Mouse (Mus musculus): ENCODE measurements around the gene Hist1h4a.
"Not testable (repeated sequence)": the region's sequence is repeated elsewhere in the genome, so short reads cannot be mapped to it uniquely, and the experiment has no call there.

Gene Hist1h4a

DNA sequence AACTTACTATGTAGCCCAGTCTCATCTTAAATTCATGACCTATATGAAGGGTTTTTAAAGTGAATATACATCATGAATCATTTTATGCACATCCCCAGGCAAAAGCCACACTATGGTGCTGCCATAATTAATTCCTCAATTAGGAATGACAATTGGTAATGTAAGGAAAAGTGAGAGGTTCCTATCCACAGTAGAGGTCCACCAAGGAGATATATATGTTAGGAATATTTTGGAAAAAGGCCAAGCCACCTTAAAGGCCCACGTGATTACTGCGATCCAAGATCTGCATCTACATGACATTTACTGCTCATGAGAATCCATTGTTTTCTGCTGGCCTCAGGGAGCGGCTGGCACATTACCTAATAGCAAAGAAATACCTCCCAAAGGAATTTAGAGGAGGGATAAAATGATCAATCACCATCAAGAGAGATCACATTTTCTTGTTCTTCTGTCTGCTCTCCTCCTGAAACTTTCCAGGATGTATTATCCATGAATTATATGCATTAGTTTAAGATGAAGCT lies 1.7 kb downstream of the Hist1h4a start:
- DNase-seq (ENCODE audit: low read depth, low spot score) = no peak

DNA sequence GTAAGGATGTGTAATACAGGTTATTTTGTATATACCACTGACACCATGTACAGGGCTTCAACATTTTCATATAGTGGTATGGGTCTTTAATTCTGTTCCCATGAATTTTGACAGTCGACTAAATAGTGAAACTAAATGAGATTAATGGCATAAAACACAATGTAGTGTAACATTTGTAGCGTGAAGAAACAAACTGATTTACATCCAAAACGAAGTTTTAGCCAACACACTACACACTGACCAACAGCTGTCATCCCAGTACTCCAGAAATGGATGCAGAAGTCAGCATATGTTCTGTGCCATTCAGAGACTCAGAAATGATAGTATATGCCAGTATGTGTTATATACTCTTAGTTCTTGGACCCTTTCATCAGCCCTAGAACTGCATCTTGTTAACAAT lies 3.1 kb downstream of the Hist1h4a start:
- no peak for DNase-seq (ENCODE audit: low read depth, low spot score)

GRCm38 (mm10) chr13:23757211-23757773 lies 3.7 kb downstream of the Hist1h4a start:
- no peak for DNase-seq (ENCODE audit: low read depth, low spot score)

- DNase-seq (ENCODE audit: low read depth, low spot score) = peak; percentile 89
Measured at GRCm38 (mm10) chr13:23756790-23757189, 4.2 kb downstream of the Hist1h4a start, which contains the start of gene Hist1h4b. Gene Hist1h4b (plus strand): TSS chr13:23757013.

DNA sequence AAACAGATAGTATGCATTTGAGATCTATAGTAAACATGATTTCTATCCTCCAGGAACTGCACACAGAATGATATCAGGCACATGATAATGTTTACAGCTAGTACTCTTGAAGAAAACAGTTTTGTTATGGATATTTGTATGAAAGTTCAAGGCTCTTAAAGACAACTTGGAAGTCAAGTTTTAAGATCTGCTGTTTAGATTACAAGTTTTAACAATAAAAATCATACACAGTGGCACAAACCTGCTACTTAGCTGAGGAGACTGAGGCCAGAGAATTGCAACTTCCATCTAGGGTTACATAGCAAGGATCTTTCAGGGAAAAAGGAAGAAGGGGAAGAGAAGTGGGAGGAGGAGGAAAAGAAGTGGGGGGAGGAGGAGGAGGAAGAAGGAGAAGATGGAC lies 6.0 kb downstream of the Hist1h4a start:
- no peak for DNase-seq (ENCODE audit: low read depth, low spot score)

- no peak for DNase-seq (ENCODE audit: low read depth, low spot score)
Measured at GRCm38 (mm10) chr13:23753314-23754078, 7.5 kb downstream of the Hist1h4a start.

GRCm38 (mm10) chr13:23752742-23753172 lies 8.3 kb downstream of the Hist1h4a start:
- no peak for DNase-seq (ENCODE audit: low read depth, low spot score)

DNA sequence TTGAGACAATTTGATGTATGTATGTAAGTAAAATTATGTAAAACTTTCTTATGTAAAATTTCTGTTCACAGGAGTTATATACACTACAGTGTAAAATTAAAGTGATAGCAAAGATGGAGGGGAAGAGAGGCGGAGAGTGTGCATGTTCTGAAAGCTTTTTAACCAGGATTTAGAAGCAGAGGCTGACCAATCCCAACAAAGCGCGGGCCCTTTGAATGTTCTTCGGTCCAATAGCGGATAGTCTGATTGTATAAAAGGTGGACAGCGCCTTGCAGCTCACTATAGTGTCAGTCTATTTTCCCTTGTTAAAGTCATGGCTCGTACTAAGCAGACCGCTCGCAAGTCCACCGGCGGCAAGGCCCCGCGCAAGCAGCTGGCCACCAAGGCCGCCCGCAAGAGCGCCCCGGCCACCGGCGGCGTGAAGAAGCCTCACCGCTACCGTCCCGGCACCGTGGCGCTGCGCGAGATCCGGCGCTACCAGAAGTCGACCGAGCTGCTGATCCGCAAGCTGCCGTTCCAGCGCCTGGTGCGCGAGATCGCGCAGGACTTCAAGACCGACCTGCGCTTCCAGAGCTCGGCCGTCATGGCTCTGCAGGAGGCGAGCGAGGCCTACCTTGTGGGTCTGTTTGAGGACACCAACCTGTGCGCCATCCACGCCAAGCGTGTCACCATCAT lies 8.8 kb downstream of the Hist1h4a start, which contains the start of gene Hist1h3b:
Hist1h3b (plus strand) TSS at position 201 of the 675 bp plus-strand sequence.
- DNase-seq (ENCODE audit: low read depth, low spot score) = peak; percentile 89

DNA sequence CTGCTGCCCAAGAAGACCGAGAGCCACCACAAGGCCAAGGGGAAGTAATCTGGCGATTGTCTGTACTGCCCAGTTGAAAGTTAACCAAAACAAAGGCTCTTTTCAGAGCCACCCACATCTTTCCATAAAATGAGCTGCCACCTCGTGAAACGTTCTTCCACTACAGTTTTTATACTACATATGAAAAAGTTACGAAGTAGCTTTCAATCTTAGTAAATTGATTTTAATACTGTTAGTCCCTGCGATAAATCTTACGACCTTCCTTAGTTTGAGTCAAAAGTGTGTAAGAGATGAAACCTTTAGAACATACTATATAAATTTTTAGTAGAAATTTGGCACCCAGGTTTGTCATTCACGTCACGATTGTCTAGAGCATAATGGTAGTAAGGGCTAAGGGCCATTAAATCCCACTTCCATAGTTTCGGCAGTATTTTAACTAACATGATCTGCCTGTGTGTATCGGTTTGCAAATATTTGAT lies 9.5 kb downstream of the Hist1h4a start:
- no peak for DNase-seq (ENCODE audit: low read depth, low spot score)

GRCm38 (mm10) chr13:23750839-23751477 lies 10.1 kb downstream of the Hist1h4a start, which contains the start of gene Hist1h2ab:
Gene Hist1h2ab (plus strand): TSS chr13:23751126.
- DNase-seq (ENCODE audit: low read depth, low spot score) = not testable (repeated sequence)

DNA sequence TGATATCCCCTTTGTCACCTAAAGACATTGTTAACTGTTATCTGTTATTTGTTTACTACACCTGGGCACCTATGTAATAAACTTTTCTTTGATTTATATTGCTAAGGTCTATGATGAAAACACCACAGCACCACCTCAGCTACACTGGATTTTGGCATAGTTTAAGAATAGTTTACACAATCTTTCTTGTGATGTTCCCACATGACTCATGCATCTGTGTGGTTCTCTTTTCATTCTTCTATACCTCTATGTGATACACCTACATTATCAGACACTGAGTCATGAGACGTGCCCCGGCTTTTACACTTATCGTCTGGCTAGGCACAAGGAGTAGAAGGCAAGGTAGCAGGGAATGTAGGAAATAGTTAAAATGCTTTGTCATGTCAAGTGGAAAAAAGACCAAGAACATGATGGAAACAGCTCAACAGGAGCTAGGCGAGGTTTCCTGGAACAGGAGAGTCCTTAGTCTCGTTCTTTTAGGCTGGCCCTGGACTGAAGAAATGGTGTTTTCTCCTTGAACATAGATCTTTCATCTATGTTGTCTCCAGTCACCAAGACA lies 11.4 kb downstream of the Hist1h4a start:
- no peak for DNase-seq (ENCODE audit: low read depth, low spot score)

- no peak for DNase-seq (ENCODE audit: low read depth, low spot score)
Measured at GRCm38 (mm10) chr13:23747892-23748288, 13.1 kb downstream of the Hist1h4a start.

- no peak for DNase-seq (ENCODE audit: low read depth, low spot score)
Measured at GRCm38 (mm10) chr13:23747081-23747891, 13.7 kb downstream of the Hist1h4a start.

DNA sequence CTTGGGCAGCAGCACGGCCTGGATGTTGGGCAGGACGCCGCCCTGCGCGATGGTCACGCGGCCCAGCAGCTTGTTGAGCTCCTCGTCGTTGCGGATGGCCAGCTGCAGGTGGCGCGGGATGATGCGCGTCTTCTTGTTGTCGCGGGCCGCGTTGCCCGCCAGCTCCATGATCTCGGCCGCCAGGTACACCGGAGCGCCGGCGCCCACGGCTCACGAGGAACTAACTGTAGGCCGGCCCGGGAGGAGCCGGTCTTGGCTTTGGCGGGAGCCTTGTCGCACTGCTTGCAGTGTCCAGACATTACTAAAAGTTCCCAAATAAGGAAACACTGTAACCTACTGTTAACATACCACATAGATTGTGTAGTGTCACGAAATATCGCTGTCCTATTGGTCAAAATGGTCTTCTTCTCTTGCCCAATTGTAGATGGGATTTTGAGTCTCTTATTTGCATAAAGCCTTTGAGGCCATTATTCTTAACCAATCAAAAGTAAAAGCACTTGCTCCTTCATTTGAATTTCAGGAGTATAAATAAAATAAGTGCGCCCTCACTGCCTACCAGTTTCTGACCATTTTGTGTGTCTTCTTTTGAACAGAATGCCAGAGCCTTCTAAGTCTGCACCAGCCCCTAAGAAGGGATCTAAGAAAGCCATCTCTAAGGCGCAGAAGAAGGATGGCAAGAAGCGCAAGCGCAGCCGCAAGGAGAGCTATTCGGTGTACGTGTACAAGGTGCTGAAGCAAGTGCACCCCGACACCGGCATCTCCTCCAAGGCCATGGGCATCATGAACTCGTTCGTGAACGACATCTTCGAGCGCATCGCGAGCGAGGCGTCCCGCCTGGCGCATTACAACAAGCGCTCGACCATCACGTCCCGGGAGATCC lies 14.6 kb downstream of the Hist1h4a start, which contains the start of gene Hist1h2bb:
Hist1h2bb (plus strand) TSS at position 534 of the 880 bp plus-strand sequence.
- DNase-seq (ENCODE audit: low read depth, low spot score) = peak; percentile 80

DNA sequence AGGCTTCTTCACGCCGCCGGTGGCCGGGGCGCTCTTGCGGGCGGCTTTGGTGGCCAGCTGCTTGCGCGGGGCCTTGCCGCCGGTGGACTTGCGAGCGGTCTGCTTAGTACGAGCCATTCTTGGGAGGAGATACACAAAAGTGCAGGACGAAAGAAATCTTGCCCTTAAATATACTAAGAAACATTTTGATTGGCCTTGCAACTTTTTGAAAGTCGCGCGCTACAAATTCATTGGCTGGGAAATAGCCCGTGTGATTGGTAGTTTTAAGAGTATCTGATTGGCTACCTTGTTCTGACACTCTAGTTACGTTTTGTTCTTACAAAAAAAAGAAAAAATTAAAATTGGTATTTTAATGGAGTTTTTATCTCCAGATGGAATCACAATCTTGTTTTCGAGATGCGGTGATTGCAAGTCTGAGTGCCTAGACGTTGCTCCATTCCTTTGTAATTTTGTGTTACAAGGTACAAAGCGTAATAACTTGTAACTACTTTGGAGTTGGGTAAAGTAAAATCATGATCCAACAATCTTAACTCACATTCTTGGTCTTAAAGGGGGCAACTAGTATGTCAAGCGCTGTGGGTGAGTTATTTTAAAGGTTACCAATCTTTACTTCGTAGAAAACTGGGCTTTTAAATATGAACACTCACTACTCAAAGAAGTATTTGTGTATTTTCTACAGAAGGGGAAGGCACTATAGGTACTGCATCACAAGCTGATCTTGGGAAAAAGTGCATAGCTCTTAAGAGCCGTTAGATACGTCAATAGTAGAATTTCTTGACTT lies 15.5 kb downstream of the Hist1h4a start, which contains the start of gene Hist1h3c:
Hist1h3c (minus strand) TSS at position 222 of the 781 bp plus-strand sequence.
- peak; percentile 89 for DNase-seq (ENCODE audit: low read depth, low spot score)

GRCm38 (mm10) chr13:23744421-23745380 lies 16.3 kb downstream of the Hist1h4a start:
- DNase-seq (ENCODE audit: low read depth, low spot score) = no peak

DNA sequence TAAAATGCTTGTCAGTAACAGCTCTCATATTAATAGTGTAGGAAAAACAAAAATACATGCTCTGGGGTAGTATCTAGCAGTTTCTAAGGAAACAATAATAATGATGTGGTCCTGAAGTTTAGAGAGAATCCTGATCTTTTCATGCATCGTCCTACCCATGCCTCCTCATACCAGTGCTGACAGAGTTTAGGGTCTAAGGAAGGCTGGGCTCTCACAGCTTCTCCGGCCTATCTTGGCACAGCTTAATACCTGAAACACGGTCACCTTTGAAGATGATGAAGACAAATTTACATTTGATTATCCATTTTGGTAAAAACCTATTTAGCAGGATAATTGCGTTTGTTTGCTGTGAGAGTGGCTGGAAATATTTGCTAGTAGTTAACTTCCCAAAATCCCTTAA lies 17.1 kb downstream of the Hist1h4a start:
- DNase-seq (ENCODE audit: low read depth, low spot score) = no peak
